Mouse (Mus musculus): Measurements from ENCODE around the gene Rrp1b. TPM values are rescaled to one million over a fixed set of nuclear protein-coding genes. Genes with fewer than 3 reads are reported as not detected.
A peak's percentile ranks its signal among the peaks of the same experiment; 100 is the strongest.

Rrp1b gene
- polyA plus RNA-seq (2012; ENCODE audit: insufficient read depth, insufficient read length, low replicate concordance, missing spikeins), result not detected in 2 replicates

DNA sequence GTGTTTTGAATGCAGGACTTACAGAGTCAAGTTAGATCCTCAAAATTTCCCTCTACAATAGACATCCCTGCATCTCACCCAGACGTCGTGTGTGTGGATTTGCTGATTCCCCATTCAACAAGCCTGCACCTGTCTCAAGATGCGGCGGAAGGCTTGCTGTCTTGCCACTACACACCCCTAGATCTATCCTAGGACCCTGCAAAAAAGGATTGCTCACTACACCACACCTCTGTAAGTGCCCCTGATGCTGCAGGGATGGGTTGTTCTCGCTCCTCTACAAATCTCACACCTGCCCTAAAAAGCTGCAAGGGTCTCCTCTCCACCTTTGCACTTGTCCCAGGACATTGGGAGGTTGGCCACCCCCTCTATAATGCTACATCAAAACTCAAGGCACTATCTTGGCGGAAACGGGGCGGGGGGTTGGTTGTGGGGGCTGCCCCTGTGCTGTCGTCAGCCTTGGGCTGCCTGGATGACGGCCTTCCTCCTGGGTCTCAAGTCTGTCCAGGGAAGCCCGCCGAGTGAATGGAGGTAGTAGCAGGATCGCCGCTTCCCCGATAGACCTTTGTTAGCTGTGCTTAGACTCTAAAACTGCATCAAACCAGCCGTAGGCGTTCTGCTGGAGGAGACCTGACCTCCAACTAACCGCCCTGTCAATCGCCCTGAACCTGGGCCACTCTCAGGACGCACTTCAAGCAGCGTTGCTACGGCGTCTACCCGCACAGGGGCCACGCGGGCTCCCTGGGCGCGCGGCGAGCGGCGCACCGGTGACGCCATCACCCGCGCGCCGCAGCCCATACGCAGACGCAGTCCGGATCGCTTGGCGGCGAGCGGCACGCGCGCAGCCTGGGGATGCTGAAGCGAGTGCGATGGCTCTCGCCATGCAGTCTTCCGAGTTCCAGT lies at the start of gene Rrp1b, which contains the start of gene Hsf2bp:
Rrp1b (plus strand) TSS at position 492 of the 900 bp plus-strand sequence.
Hsf2bp (minus strand) TSS at position 741 of the 900 bp plus-strand sequence.
- WGBS, result 5% methylated on average over 52 of the region's 52 CpGs
- no peak for TF ChIP-seq CTCF (IDR thresholded peaks at IDR 0.05; ENCODE audit: insufficient read depth, low read depth, low read length)
- TF ChIP-seq POLR2A (IDR thresholded peaks at IDR 0.05; ENCODE audit: insufficient read depth, low read depth, low read length), result peak; percentile 90

GRCm38 (mm10) chr17:31986915-31987314 lies 49.0 kb upstream of the Rrp1b start:
- 89% methylated on average over 1 of the region's 1 CpGs for WGBS
- H3K27ac ChIP-seq (ENCODE audit: insufficient read depth, low read depth, low read length), result no peak overlapping the region
- no peak overlapping the region for H3K4me3 ChIP-seq (ENCODE audit: insufficient read depth, low read depth, low read length)
- TF ChIP-seq CTCF (IDR thresholded peaks at IDR 0.05; ENCODE audit: insufficient read depth, low read depth, low read length) (no peak), POLR2A (IDR thresholded peaks at IDR 0.05; ENCODE audit: insufficient read depth, low read depth, low read length) (no peak)
- no peaks in the 10 kb centered on the region for H3K4me1 ChIP-seq (ENCODE audit: control insufficient read depth, insufficient read depth, low read length)

More for the DNA sequence above, at the start of gene Rrp1b, which contains the start of gene Hsf2bp:
- Histone ChIP-seq H3K27ac (ENCODE audit: insufficient read depth, low read depth, low read length) (peak within 1 kb of the TSS; percentile 30), H3K4me3 (ENCODE audit: insufficient read depth, low read depth, low read length) (peak within 1 kb of the TSS; percentile 89), H3K4me1 (ENCODE audit: control insufficient read depth, insufficient read depth, low read length) (peaks cover 9% of the 10 kb centered on the region)

DNA sequence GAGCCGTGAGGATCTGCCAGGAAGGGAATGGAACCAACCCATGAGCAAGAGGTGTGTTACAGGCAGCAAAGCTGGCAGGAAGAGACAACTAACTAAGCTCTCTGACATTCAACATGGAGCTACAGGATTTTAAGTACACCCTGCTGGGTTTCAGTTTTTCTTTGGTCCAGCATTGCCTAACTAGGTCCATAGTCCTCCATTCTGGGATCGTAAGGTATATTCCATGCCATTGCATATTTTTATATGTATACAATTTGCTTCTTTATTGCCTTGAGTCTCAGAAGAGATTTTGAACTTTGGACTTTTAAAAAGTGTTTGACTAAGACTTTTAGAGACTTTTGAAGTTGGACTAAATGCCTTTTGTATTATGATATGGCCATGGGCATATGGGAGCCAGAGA lies 46.9 kb upstream of the Rrp1b start:
- H3K4me1 ChIP-seq (ENCODE audit: control insufficient read depth, insufficient read depth, low read length), result no peaks in the 10 kb centered on the region
- H3K27ac ChIP-seq (ENCODE audit: insufficient read depth, low read depth, low read length), result no peak overlapping the region
- WGBS, result 91% methylated on average over 2 of the region's 2 CpGs
- TF ChIP-seq CTCF (IDR thresholded peaks at IDR 0.05; ENCODE audit: insufficient read depth, low read depth, low read length), result no peak
- no peak for TF ChIP-seq POLR2A (IDR thresholded peaks at IDR 0.05; ENCODE audit: insufficient read depth, low read depth, low read length)
- no peak overlapping the region for H3K4me3 ChIP-seq (ENCODE audit: insufficient read depth, low read depth, low read length)

DNA sequence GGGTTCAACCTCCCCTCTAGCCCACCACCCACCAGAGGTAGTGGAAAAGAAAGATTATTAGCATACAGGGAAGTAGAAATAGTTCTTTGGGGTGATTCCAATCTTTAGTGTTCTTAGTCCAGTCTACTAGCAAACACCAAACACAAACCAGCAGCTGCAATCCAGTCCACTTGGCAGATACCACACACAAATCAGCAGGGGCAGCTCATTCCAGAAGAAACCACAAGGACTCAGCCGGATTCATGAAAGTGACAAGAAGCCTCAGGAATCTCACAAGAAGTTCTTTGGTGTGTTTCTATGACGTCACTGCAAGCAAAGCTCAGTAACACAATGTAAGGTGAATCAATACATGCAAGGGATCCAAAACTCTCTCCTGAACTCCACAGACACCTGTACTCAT lies 43.9 kb upstream of the Rrp1b start:
- WGBS, result 72% methylated on average over 2 of the region's 2 CpGs
- TF ChIP-seq CTCF (IDR thresholded peaks at IDR 0.05; ENCODE audit: insufficient read depth, low read depth, low read length), result no peak
- Histone ChIP-seq H3K27ac (ENCODE audit: insufficient read depth, low read depth, low read length) (no peak overlapping the region), H3K4me1 (ENCODE audit: control insufficient read depth, insufficient read depth, low read length) (peaks cover 6% of the 10 kb centered on the region), H3K4me3 (ENCODE audit: insufficient read depth, low read depth, low read length) (no peak overlapping the region)

GRCm38 (mm10) chr17:31993354-31993753 lies 42.5 kb upstream of the Rrp1b start:
- Histone ChIP-seq H3K4me1 (ENCODE audit: control insufficient read depth, insufficient read depth, low read length) (peaks cover 6% of the 10 kb centered on the region), H3K27ac (ENCODE audit: insufficient read depth, low read depth, low read length) (no peak overlapping the region), H3K4me3 (ENCODE audit: insufficient read depth, low read depth, low read length) (no peak overlapping the region)
- TF ChIP-seq CTCF (IDR thresholded peaks at IDR 0.05; ENCODE audit: insufficient read depth, low read depth, low read length), result no peak
- TF ChIP-seq POLR2A (IDR thresholded peaks at IDR 0.05; ENCODE audit: insufficient read depth, low read depth, low read length), result no peak
- 97% methylated on average over 1 of the region's 1 CpGs for WGBS

DNA sequence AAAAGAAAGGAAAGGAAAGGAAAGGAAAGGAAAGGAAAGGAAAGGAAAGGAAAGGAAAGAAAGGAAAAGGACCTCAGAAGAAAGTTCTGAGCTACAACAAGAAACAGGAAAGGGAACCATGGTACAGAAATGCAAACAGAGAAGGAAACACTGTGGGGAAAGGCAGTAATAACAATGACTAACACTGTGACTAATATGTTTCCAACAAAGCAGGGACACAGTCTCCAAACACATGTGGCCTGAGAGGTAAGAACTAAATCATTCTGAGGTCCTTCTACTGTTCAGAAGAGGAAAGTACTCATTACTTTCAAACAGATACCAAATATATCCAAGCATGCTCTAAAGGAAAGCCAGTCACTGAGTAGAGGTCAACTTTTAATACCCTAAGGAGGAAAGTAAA lies 41.8 kb upstream of the Rrp1b start:
- peaks cover 6% of the 10 kb centered on the region for H3K4me1 ChIP-seq (ENCODE audit: control insufficient read depth, insufficient read depth, low read length)
- TF ChIP-seq POLR2A (IDR thresholded peaks at IDR 0.05; ENCODE audit: insufficient read depth, low read depth, low read length), result no peak
- TF ChIP-seq CTCF (IDR thresholded peaks at IDR 0.05; ENCODE audit: insufficient read depth, low read depth, low read length), result no peak
- H3K4me3 ChIP-seq (ENCODE audit: insufficient read depth, low read depth, low read length), result no peak overlapping the region
- peak overlapping the region; percentile 90; the same call in 1 of the 2 replicates for H3K27ac ChIP-seq (ENCODE audit: insufficient read depth, low read depth, low read length)

GRCm38 (mm10) chr17:31995784-31996183 lies 40.1 kb upstream of the Rrp1b start:
- Histone ChIP-seq H3K27ac (ENCODE audit: insufficient read depth, low read depth, low read length) (no peak overlapping the region), H3K4me1 (ENCODE audit: control insufficient read depth, insufficient read depth, low read length) (peaks cover 6% of the 10 kb centered on the region), H3K4me3 (ENCODE audit: insufficient read depth, low read depth, low read length) (no peak overlapping the region)
- TF ChIP-seq POLR2A (IDR thresholded peaks at IDR 0.05; ENCODE audit: insufficient read depth, low read depth, low read length) (no peak), CTCF (IDR thresholded peaks at IDR 0.05; ENCODE audit: insufficient read depth, low read depth, low read length) (no peak)
- WGBS, result 77% methylated on average over 2 of the region's 2 CpGs

DNA sequence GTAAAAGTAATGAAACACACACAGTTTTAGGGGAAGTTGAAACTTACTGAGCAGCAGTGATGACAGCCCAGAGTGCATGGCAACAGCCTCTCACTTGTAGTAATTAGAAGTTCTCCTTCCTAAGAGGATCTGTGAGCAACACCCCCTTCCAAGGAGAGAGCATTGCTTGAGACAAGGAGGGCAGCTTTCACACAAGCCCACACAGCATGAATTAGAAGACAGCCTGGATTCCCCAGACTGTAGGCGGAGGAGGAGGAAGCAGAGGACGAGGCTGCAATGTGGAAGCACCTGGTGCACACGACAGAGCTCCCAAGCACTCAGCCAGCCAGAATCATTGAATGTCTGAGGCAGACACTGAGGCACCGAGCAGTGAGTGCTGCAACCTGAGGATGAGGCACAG lies 39.6 kb upstream of the Rrp1b start:
- H3K4me1 ChIP-seq (ENCODE audit: control insufficient read depth, insufficient read depth, low read length), result peaks cover 6% of the 10 kb centered on the region
- WGBS, result 55% methylated on average over 4 of the region's 4 CpGs
- no peak overlapping the region for H3K4me3 ChIP-seq (ENCODE audit: insufficient read depth, low read depth, low read length)
- TF ChIP-seq POLR2A (IDR thresholded peaks at IDR 0.05; ENCODE audit: insufficient read depth, low read depth, low read length) (no peak), CTCF (IDR thresholded peaks at IDR 0.05; ENCODE audit: insufficient read depth, low read depth, low read length) (no peak)
- peak overlapping the region; percentile 62; the same call in 1 of the 2 replicates for H3K27ac ChIP-seq (ENCODE audit: insufficient read depth, low read depth, low read length)

DNA sequence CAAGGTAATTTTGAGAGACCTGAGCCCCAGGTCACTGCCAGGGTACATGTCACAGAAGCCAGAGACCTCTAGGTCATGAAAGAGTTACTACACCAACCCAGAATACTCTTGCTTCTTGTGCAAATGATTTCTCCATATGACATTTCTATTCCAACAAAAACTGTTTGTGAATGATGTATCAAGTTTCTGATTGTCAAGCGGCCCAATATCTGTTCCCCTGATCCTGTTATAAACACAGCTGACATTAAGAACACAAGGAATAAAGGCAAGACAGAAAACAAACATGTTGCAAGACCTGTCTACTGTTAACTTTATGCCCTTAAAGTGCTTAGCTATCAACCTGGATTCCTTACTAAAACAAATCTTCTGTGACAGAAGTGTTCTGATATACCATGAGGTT lies 37.5 kb upstream of the Rrp1b start:
- no peak overlapping the region for H3K27ac ChIP-seq (ENCODE audit: insufficient read depth, low read depth, low read length)
- 93% methylated on average over 1 of the region's 1 CpGs for WGBS
- no peak for TF ChIP-seq POLR2A (IDR thresholded peaks at IDR 0.05; ENCODE audit: insufficient read depth, low read depth, low read length)
- no peak for TF ChIP-seq CTCF (IDR thresholded peaks at IDR 0.05; ENCODE audit: insufficient read depth, low read depth, low read length)

More for the DNA sequence above, 37.5 kb upstream of the Rrp1b start:
- H3K4me3 ChIP-seq (ENCODE audit: insufficient read depth, low read depth, low read length), result no peak overlapping the region
- peaks cover 6% of the 10 kb centered on the region for H3K4me1 ChIP-seq (ENCODE audit: control insufficient read depth, insufficient read depth, low read length)

Measured in olfactory bulb, adult 2 months (tissue).